Mouse (Mus musculus) liver, postnatal 0 days (tissue): ENCODE results near the gene Gk5.

Experiments used
- CTCF ChIP-seq: sonication (generic); IDR thresholded peaks from 2 replicates; pipeline ENCODE4 v1.5.1; 2016; ENCODE audit warnings: antibody characterized with exemption, low read depth
- EP300 ChIP-seq: IDR thresholded peaks from 2 replicates; pipeline ENCODE4 v1.6.1; 2016; ENCODE audit warnings: antibody characterized with exemption, low read depth, mild to moderate bottlenecking

DNA sequence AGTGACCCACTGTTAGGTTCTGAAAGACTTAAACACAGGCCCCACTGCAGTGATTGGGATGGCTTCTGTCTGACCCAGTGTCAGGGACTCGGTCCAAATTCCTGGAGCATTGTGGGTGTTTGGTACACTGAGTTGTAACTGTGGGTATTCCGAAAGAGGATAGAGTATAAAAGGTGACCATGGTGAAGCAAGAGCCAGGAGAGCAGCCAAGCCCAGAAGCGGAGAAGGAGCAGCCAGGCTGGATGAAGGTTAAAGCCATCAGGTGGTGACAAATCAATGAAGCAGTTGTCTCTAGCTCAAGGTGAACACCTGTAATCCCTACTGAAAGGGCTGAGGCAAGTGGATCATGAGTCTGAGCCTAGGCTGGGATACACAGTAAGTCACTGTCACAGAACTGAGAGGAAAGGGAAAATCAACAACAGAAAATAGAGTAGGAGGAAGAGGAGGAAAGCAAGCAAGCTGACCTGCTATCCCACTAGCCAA lies 6.2 kb upstream of the Gk5 start:
- TF ChIP-seq EP300 (no peak), CTCF (no peak)
